Mouse (Mus musculus) G1E (cell line): ENCODE measurements around the gene Nutm2. TPM values are rescaled to one million over a fixed set of nuclear protein-coding genes. Genes with fewer than 3 reads are reported as not detected.

Experiments
- polyA plus RNA-seq: library from polyadenylated mRNA; stranded (reverse); fragments of >175 nt; gene quantifications from 2 replicates; pipeline ENCODE4 v1.2.3, GENCODE M21; 2012
- total RNA-seq, 2 experiments: library from RNA; stranded (forward) in 1 of 2; stranded (reverse) in 1 of 2; fragments of 200-1000 nt in 1 of 2; fragments of >200 nt in 1 of 2; fragmentation: Nextera tagmentation in 1 of 2; gene quantifications; 2 replicates each; pipeline ENCODE4 v1.2.3; 2014 to 2017

Nutm2 gene
- total and polyA plus RNA-seq, 3 experiments, result not detected

Other genes with a start within 250 kb of the Nutm2 start
- gene Gm906, start 217.0 kb upstream of the Nutm2 start, total RNA-seq (2014; fragmentation: Nextera tagmentation), result not detected in 2 replicates
- gene Gm906, start 217.0 kb upstream of the Nutm2 start, total RNA-seq (2017), result not detected in 2 replicates
- gene Gm906, start 217.0 kb upstream of the Nutm2 start, polyA plus RNA-seq, result not detected in 2 replicates
- not detected in 2 replicates for gene Fbxw17, start 49.4 kb upstream of the Nutm2 start, total RNA-seq (2014; fragmentation: Nextera tagmentation)
- 0.22 TPM in 1 of 2 replicates, not detected in the other for gene Fbxw17, start 49.4 kb upstream of the Nutm2 start, total RNA-seq (2017)
- gene Fbxw17, start 49.4 kb upstream of the Nutm2 start, polyA plus RNA-seq, result not detected in 2 replicates
- gene Gm47429, start 23.4 kb upstream of the Nutm2 start, total RNA-seq (2014; fragmentation: Nextera tagmentation), result not detected in 2 replicates
- gene Gm47429, start 23.4 kb upstream of the Nutm2 start, total RNA-seq (2017), result not detected in 2 replicates
- not detected in 2 replicates for gene Gm47429, start 23.4 kb upstream of the Nutm2 start, polyA plus RNA-seq
- gene Gm904, start 175.9 kb downstream of the Nutm2 start, total RNA-seq (2014; fragmentation: Nextera tagmentation), result not detected in 2 replicates
- not detected in 2 replicates for gene Gm904, start 175.9 kb downstream of the Nutm2 start, total RNA-seq (2017)
- gene Gm904, start 175.9 kb downstream of the Nutm2 start, polyA plus RNA-seq, result not detected in 2 replicates
- gene Gm8765, start 231.0 kb downstream of the Nutm2 start, total RNA-seq (2014; fragmentation: Nextera tagmentation), result not detected in 2 replicates
- gene Gm8765, start 231.0 kb downstream of the Nutm2 start, total RNA-seq (2017), result 0.17 and 0.22 TPM in 2 replicates
- gene Gm8765, start 231.0 kb downstream of the Nutm2 start, polyA plus RNA-seq, result not detected in 2 replicates